Mouse (Mus musculus) heart, embryonic 10.5 days (tissue): ENCODE results near the gene Hmgcl. TPM values are rescaled to one million over a fixed set of nuclear protein-coding genes. Genes with fewer than 3 reads are reported as not detected.
"Not testable (repeated sequence)": the region's sequence is repeated elsewhere in the genome, so short reads cannot be mapped to it uniquely, and the experiment has no call there.

Experiments used
- DNase-seq: peaks from one replicate; pipeline ENCODE4 v3.0.0-alpha.2; 2017; ENCODE audit warnings: low spot score
- H3K27ac ChIP-seq: fragments of 300-500 bp; sonication (generic); 2 replicates; pipeline ENCODE4 v1.5.1; 2016; ENCODE audit warnings: mild to moderate bottlenecking
- H3K27me3 ChIP-seq: fragments of 300-500 bp; sonication (generic); 2 replicates; pipeline ENCODE4 v1.6.1; 2016; ENCODE audit warnings: mild to moderate bottlenecking; ENCODE audit not compliant: poor library complexity, insufficient read depth, severe bottlenecking
- H3K36me3 ChIP-seq: fragments of 300-500 bp; sonication (generic); 2 replicates; pipeline ENCODE4 v1.6.1; 2016; ENCODE audit warnings: mild to moderate bottlenecking, moderate library complexity
- H3K4me1 ChIP-seq: fragments of 300-500 bp; sonication (generic); 2 replicates; pipeline ENCODE4 v1.6.1; 2016; ENCODE audit warnings: mild to moderate bottlenecking
- H3K4me3 ChIP-seq: fragments of 300-500 bp; sonication (generic); 2 replicates; pipeline ENCODE4 v1.5.1; 2016; ENCODE audit warnings: mild to moderate bottlenecking, moderate library complexity
- H3K9me3 ChIP-seq: fragments of 300-500 bp; sonication (generic); 2 replicates; pipeline ENCODE4 v1.6.1; 2016; ENCODE audit warnings: mild to moderate bottlenecking, moderate library complexity
- WGBS: fragments of 180-500 bp; shearing (Covaris S2); methylation state at CpG from one replicate; pipeline ENCODE4 v1.1.7; 2016; 5-methylcytosine and 5-hydroxymethylcytosine counted together
- polyA plus RNA-seq: library from polyadenylated mRNA; unstranded; fragments of >200 nt; fragmentation: Nextera tagmentation; extraction: Ambion mirVana; gene quantifications from 2 replicates; pipeline ENCODE4 v1.2.1, GENCODE M21; 2016

The Hmgcl gene
- polyA plus RNA-seq, 1 experiment from 2014 or later, result 67.5 TPM

GRCm38 (mm10) chr4:135966283-135966682, 20.0 kb downstream of the Hmgcl start:
- peaks cover 55% of the 10 kb centered on the region for H3K36me3 ChIP-seq
- H3K4me1 ChIP-seq, result peaks cover 52% of the 10 kb centered on the region
- no peak overlapping the region for H3K4me3 ChIP-seq
- 92% methylated on average over 16 of the region's 16 CpGs for whole genome bisulfite sequencing
- no peak overlapping the region for H3K27ac ChIP-seq
- no peak for DNase-seq
- H3K9me3 ChIP-seq, result no peaks in the 10 kb centered on the region
- no peaks in the 10 kb centered on the region for H3K27me3 ChIP-seq

- no peak for DNase-seq
- H3K4me3 ChIP-seq, result no peak overlapping the region
- no peaks in the 10 kb centered on the region for H3K9me3 ChIP-seq
- WGBS, result 89% methylated on average over 18 of the region's 18 CpGs
- H3K36me3 ChIP-seq, result peaks cover 55% of the 10 kb centered on the region
- H3K27ac ChIP-seq, result no peak overlapping the region
- peaks cover 61% of the 10 kb centered on the region for H3K4me1 ChIP-seq
- H3K27me3 ChIP-seq, result no peaks in the 10 kb centered on the region
Measured at GRCm38 (mm10) chr4:135967086-135967760, 21.0 kb downstream of the Hmgcl start.

DNA sequence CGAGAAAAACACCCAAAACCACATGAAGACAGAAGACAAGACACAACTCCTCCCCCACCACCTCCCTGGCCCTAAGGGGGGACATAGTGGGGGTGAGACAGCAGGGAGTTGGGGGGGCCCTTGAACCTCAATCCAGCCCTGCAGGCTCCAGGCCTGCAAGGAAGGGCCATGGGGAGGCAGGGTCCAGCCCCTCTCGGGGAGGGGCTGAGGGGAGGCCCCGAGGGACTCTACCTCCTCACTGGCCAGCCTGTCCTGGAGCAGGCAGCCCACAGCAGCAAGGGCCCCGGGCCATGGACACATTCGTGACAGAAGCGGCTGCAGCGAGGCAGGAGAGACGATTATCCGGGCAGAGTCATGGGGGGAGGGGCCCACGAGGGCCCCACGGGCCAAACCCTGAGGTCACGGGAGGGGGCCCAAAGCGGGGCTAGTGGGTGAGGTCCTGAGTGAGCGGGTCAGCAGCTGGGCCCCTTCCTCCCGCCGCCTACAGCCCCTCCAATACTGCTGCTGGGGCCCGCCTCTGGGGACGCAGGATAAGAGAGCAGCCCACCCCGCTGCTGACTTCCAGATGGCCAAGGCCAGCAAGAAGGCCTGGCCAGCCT, 22.1 kb downstream of the Hmgcl start:
- no peak for DNase-seq
- no peaks in the 10 kb centered on the region for H3K27me3 ChIP-seq
- H3K36me3 ChIP-seq, result peaks cover 55% of the 10 kb centered on the region
- no peaks in the 10 kb centered on the region for H3K9me3 ChIP-seq
- peak overlapping the region; percentile 25; the same call in 1 of the 2 replicates for H3K4me3 ChIP-seq
- WGBS, result 64% methylated on average over 19 of the region's 19 CpGs
- peaks cover 60% of the 10 kb centered on the region for H3K4me1 ChIP-seq
- peak overlapping the region; percentile 31; the same call in 1 of the 2 replicates for H3K27ac ChIP-seq

DNA sequence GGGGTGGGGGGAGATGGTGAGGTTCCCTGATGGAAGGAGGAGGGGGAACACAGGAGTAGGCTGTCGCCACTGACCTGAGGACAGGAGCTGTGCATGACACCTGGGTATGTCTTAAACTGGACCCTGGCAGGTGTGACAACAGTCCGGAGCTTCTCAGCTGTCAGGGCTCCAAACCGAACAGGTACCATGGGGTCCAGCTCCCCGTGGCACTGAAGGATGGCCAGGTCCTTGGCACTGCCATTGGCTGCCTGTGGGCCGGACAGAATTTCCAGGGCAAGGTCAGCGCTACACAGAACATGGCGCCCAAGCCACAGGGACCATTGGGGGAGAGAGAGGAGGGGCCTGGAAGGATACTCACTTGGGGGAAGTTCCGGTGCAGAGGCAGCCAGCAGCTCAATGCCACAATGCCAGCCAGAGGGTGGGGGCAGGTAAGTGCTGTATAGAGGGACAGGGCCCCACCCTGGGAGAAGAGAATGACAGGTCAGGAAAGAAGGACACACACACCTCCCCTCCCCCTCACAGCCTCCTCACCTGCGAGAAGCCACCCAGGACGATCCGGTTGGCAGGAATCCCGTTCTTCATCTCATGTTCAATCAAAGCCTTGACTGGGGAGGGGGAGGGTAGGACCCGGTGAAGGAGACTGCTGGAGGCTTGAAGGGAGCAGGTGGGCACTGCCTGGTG, 23.0 kb downstream of the Hmgcl start:
- peaks cover 55% of the 10 kb centered on the region for H3K36me3 ChIP-seq
- no peak overlapping the region for H3K27ac ChIP-seq
- H3K4me1 ChIP-seq, result peaks cover 58% of the 10 kb centered on the region
- WGBS, result 89% methylated on average over 13 of the region's 13 CpGs
- H3K27me3 ChIP-seq, result no peaks in the 10 kb centered on the region
- no peak for DNase-seq
- H3K9me3 ChIP-seq, result no peaks in the 10 kb centered on the region
- peak overlapping the region; percentile 25; the same call in 1 of the 2 replicates for H3K4me3 ChIP-seq

DNA sequence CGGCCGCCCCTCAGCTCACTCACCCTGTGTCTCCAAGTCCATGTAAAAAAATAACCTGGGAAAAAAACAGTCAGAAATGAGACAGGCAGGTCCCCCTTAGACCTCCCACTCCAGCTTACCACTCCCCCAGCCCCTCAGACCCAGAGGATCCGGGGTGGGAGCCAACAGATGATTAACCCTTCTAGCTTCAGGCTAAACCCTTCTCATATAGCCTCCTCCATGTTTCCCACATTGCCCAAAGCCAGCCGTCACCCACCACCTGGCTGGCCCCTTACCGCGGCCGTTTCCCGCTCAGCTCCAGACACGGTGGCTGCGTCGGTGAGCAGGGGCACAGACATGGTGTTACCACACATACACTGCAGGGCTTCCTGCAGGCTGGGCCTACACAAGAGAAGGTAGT, 24.3 kb downstream of the Hmgcl start:
- Histone ChIP-seq H3K4me1 (peaks cover 47% of the 10 kb centered on the region), H3K36me3 (peaks cover 63% of the 10 kb centered on the region), H3K4me3 (no peak overlapping the region), H3K27ac (no peak overlapping the region), H3K27me3 (no peaks in the 10 kb centered on the region), H3K9me3 (no peaks in the 10 kb centered on the region)
- DNase-seq, result no peak
- 92% methylated on average over 11 of the region's 11 CpGs for WGBS

GRCm38 (mm10) chr4:135971805-135972555, 25.7 kb downstream of the Hmgcl start:
- peak overlapping the region; percentile 91 for H3K27ac ChIP-seq
- DNase-seq, result no peak
- 1% methylated on average over 35 of the region's 35 CpGs for WGBS
- H3K9me3 ChIP-seq, result no peaks in the 10 kb centered on the region
- H3K4me1 ChIP-seq, result peaks cover 47% of the 10 kb centered on the region
- peak overlapping the region; percentile 96 for H3K4me3 ChIP-seq
- H3K36me3 ChIP-seq, result peaks cover 64% of the 10 kb centered on the region
- no peaks in the 10 kb centered on the region for H3K27me3 ChIP-seq

DNA sequence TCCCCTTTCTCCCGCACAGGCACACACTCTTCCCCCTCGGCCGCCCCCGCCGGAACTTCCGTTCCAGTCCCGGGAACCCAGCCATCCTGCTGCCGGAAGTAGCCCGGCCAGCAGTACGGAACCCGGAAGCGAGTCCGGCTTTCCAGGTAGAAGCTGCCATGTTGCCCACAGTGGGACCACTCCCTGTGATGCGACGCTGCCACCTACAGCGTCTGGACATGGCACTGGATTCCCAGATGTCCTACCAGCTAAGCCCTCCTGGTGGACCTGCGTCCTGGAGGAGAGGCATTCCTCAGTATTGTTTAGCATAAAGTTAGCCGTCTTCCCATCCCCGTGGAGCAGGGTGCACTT, 26.3 kb downstream of the Hmgcl start, which contains the start of gene Lypla2:
Gene Lypla2 (minus strand): TSS at position 71 of the 351 bp plus-strand sequence.
- 2% methylated on average over 19 of the region's 19 CpGs for WGBS

GRCm38 (mm10) chr4:135972911-135973811, 26.9 kb downstream of the Hmgcl start:
- Histone ChIP-seq H3K4me3 (peak overlapping the region; percentile 96), H3K9me3 (no peaks in the 10 kb centered on the region), H3K4me1 (peaks cover 46% of the 10 kb centered on the region), H3K27me3 (no peaks in the 10 kb centered on the region), H3K36me3 (peaks cover 60% of the 10 kb centered on the region), H3K27ac (peak overlapping the region; percentile 91)
- WGBS, result 59% methylated on average over 13 of the region's 13 CpGs
- DNase-seq, result no peak

More for the DNA sequence above, 26.3 kb downstream of the Hmgcl start, which contains the start of gene Lypla2:
- Histone ChIP-seq H3K36me3 (peaks cover 63% of the 10 kb centered on the region), H3K4me3 (peak within 1 kb of the TSS; percentile 96), H3K4me1 (peaks cover 47% of the 10 kb centered on the region), H3K27ac (peak within 1 kb of the TSS; percentile 91), H3K9me3 (no peaks in the 10 kb centered on the region), H3K27me3 (no peaks in the 10 kb centered on the region)
- DNase-seq, result peak; percentile 94

- Histone ChIP-seq H3K27ac (no peak overlapping the region), H3K4me3 (no peak overlapping the region), H3K36me3 (peaks cover 51% of the 10 kb centered on the region), H3K27me3 (no peaks in the 10 kb centered on the region), H3K4me1 (peaks cover 20% of the 10 kb centered on the region), H3K9me3 (no peaks in the 10 kb centered on the region)
- DNase-seq, result no peak
- 92% methylated on average over 12 of the region's 12 CpGs for WGBS
Measured at GRCm38 (mm10) chr4:135976146-135976545, 29.9 kb downstream of the Hmgcl start.

- not testable (repeated sequence) for H3K9me3 ChIP-seq, DNase-seq, H3K27me3 ChIP-seq, H3K4me1 ChIP-seq, H3K4me3 ChIP-seq, H3K27ac ChIP-seq
- H3K36me3 ChIP-seq, result peaks cover 77% of the 10 kb centered on the region
- WGBS, result 94% methylated on average over 5 of the region's 5 CpGs
Measured at GRCm38 (mm10) chr4:135980223-135980622, 34.0 kb downstream of the Hmgcl start.

DNA sequence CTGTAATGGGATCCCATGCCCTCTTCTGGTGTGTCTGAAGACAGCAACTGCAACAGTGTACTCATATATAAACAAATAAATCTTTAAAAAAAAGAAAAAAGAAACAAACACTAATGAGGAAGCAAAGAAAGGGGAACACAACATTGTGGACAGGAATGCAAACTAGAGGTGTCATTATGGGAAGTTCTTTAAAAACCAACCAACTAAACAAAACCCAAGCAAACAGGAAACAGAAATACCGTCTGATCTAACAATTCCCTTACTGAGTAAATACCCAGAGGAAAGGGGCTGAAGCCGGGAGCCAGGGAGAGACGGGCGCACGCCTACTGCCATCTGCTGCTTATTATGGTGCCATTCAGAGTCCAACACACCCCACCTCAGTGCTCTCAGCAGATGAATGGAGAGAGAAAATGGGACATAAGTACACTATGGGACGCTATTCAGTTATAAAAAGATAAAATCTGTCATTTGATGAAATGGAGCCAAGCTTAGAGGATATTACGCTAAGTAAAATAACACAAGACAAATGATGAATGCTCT, 35.3 kb downstream of the Hmgcl start:
- H3K36me3 ChIP-seq, result peaks cover 69% of the 10 kb centered on the region
- no peaks in the 10 kb centered on the region for H3K9me3 ChIP-seq
- DNase-seq, result no peak
- no peak overlapping the region for H3K27ac ChIP-seq
- H3K4me3 ChIP-seq, result no peak overlapping the region
- WGBS, result 83% methylated on average over 7 of the region's 7 CpGs
- H3K27me3 ChIP-seq, result no peaks in the 10 kb centered on the region
- H3K4me1 ChIP-seq, result peaks cover 17% of the 10 kb centered on the region
